Mouse (Mus musculus) lung, postnatal 0 days (tissue): ENCODE data around the gene Acp7.

Source experiments
- CTCF ChIP-seq: IDR thresholded peaks from 2 replicates; pipeline ENCODE4 v1.5.1; 2016; ENCODE audit warnings: antibody characterized with exemption, mild to moderate bottlenecking
- EP300 ChIP-seq: IDR thresholded peaks from 2 replicates; pipeline ENCODE4 v1.6.1; 2016; ENCODE audit warnings: antibody characterized with exemption, mild to moderate bottlenecking, control low read depth

- TF ChIP-seq EP300 (no peak), CTCF (no peak)
These were observed 10.4 kb upstream of the Acp7 start for GRCm38 (mm10) chr7:28641546-28641945.
